Mouse (Mus musculus) stomach, embryonic 14.5 days (tissue): ENCODE data around the gene Hcfc2. TPM values are rescaled to one million over a fixed set of nuclear protein-coding genes. Genes with fewer than 3 reads are reported as not detected.

Source experiments
- ATAC-seq: fragments of 200-750 bp; cut with Nextera tagmentation; 2 replicates; pipeline ENCODE4 v1.8.0; 2017; ENCODE audit warnings: low read depth, moderate TSS enrichment; ENCODE audit not compliant: insufficient number of reproducible peaks, insufficient read depth, low FRiP score
- H3K27ac ChIP-seq: fragments of 300-500 bp; sonication (generic); 2 replicates; pipeline ENCODE4 v1.5.1; 2014; ENCODE audit warnings: mild to moderate bottlenecking, low read length, moderate library complexity, mixed read lengths
- H3K27me3 ChIP-seq: fragments of 300-500 bp; sonication (generic); 2 replicates; pipeline ENCODE4 v1.6.1; 2014; ENCODE audit warnings: low read length, control low read depth, mixed read lengths; ENCODE audit not compliant: control insufficient read depth, insufficient read depth
- H3K36me3 ChIP-seq: fragments of 300-500 bp; sonication (generic); 2 replicates; pipeline ENCODE4 v1.6.1; 2014; ENCODE audit warnings: mild to moderate bottlenecking, control low read depth, low read length, moderate library complexity, mixed read lengths; ENCODE audit not compliant: control insufficient read depth, insufficient read depth
- H3K4me1 ChIP-seq: fragments of 300-500 bp; sonication (generic); 2 replicates; pipeline ENCODE4 v1.6.1; 2014; ENCODE audit warnings: low read length, control low read depth, mixed read lengths; ENCODE audit not compliant: control insufficient read depth, insufficient read depth
- H3K4me2 ChIP-seq: fragments of 300-500 bp; sonication (generic); replicated peaks from 2 replicates; pipeline ENCODE4 v1.6.1; 2014; ENCODE audit warnings: low read depth, low read length, control low read depth
- H3K4me3 ChIP-seq: fragments of 300-500 bp; sonication (generic); 2 replicates; pipeline ENCODE4 v1.5.1; 2014; ENCODE audit warnings: low read depth, low read length, control low read depth
- H3K9ac ChIP-seq: fragments of 300-500 bp; sonication (generic); replicated peaks from 2 replicates; pipeline ENCODE4 v1.6.1; 2014; ENCODE audit warnings: low read depth, mild to moderate bottlenecking, control low read depth, low read length, moderate library complexity, mixed read lengths
- H3K9me3 ChIP-seq: fragments of 300-500 bp; sonication (generic); 2 replicates; pipeline ENCODE4 v1.6.1; 2016; ENCODE audit warnings: low read depth, low read length, control low read depth; ENCODE audit not compliant: control insufficient read depth
- WGBS: fragments of 180-500 bp; shearing (Covaris S2); extraction: QIAGEN DNeasy Blood & Tissue Kit; methylation state at CpG from one replicate; pipeline ENCODE4 v1.1.7; 2014; 5-methylcytosine and 5-hydroxymethylcytosine counted together
- polyA plus RNA-seq: library from polyadenylated mRNA; unstranded; fragments of >200 nt; fragmentation: Nextera tagmentation; extraction: Ambion mirVana; gene quantifications from 2 replicates; pipeline ENCODE4 v1.2.1, GENCODE M21; 2014

The Hcfc2 gene
- polyA plus RNA-seq, 1 experiment from 2014 or later = 37.1 TPM

GRCm38 (mm10) chr10:82744296-82744695, 48.3 kb downstream of the Hcfc2 start:
- Histone ChIP-seq H3K9me3 (no peaks in the 10 kb centered on the region), H3K4me3 (no peak overlapping the region), H3K4me2 (no peak overlapping the region), H3K36me3 (peaks cover 44% of the 10 kb centered on the region), H3K4me1 (no peaks in the 10 kb centered on the region), H3K27me3 (no peaks in the 10 kb centered on the region), H3K9ac (no peak overlapping the region), H3K27ac (no peak overlapping the region)
- ATAC-seq = no peak
- 91% methylated on average over 6 of the region's 6 CpGs for WGBS

- ATAC-seq = no peak
- WGBS = 93% methylated on average over 5 of the region's 5 CpGs
- Histone ChIP-seq H3K4me3 (no peak overlapping the region), H3K4me2 (no peak overlapping the region), H3K4me1 (no peaks in the 10 kb centered on the region), H3K36me3 (peaks cover 45% of the 10 kb centered on the region), H3K9ac (no peak overlapping the region), H3K9me3 (no peaks in the 10 kb centered on the region), H3K27ac (no peak overlapping the region), H3K27me3 (no peaks in the 10 kb centered on the region)
Measured at GRCm38 (mm10) chr10:82745301-82745700, 49.3 kb downstream of the Hcfc2 start.

GRCm38 (mm10) chr10:82746988-82747850, 51.3 kb downstream of the Hcfc2 start:
- Histone ChIP-seq H3K27ac (no peak overlapping the region), H3K9ac (no peak overlapping the region), H3K4me2 (no peak overlapping the region), H3K27me3 (no peaks in the 10 kb centered on the region), H3K4me3 (no peak overlapping the region), H3K9me3 (no peaks in the 10 kb centered on the region), H3K4me1 (no peaks in the 10 kb centered on the region), H3K36me3 (peaks cover 61% of the 10 kb centered on the region)
- WGBS = 87% methylated on average over 15 of the region's 15 CpGs
- no peak for ATAC-seq

GRCm38 (mm10) chr10:82750778-82751177, 54.8 kb downstream of the Hcfc2 start:
- Histone ChIP-seq H3K4me1 (no peaks in the 10 kb centered on the region), H3K9ac (no peak overlapping the region), H3K27ac (no peak overlapping the region), H3K9me3 (no peaks in the 10 kb centered on the region), H3K27me3 (no peaks in the 10 kb centered on the region), H3K36me3 (peaks cover 87% of the 10 kb centered on the region), H3K4me2 (no peak overlapping the region), H3K4me3 (no peak overlapping the region)
- ATAC-seq = no peak
- WGBS = 84% methylated on average over 6 of the region's 6 CpGs

GRCm38 (mm10) chr10:82752921-82753320, 57.0 kb downstream of the Hcfc2 start:
- Histone ChIP-seq H3K9me3 (no peaks in the 10 kb centered on the region), H3K27me3 (no peaks in the 10 kb centered on the region), H3K27ac (no peak overlapping the region), H3K9ac (no peak overlapping the region), H3K36me3 (peaks cover 90% of the 10 kb centered on the region), H3K4me3 (no peak overlapping the region), H3K4me2 (no peak overlapping the region), H3K4me1 (no peaks in the 10 kb centered on the region)
- ATAC-seq = no peak
- WGBS = 85% methylated on average over 3 of the region's 3 CpGs

- WGBS = 86% methylated on average over 1 of the region's 1 CpGs
- Histone ChIP-seq H3K27me3 (no peaks in the 10 kb centered on the region), H3K9ac (no peak overlapping the region), H3K4me1 (no peaks in the 10 kb centered on the region), H3K36me3 (peaks cover 90% of the 10 kb centered on the region), H3K4me3 (no peak overlapping the region), H3K9me3 (no peaks in the 10 kb centered on the region), H3K4me2 (no peak overlapping the region), H3K27ac (no peak overlapping the region)
- no peak for ATAC-seq
Measured at GRCm38 (mm10) chr10:82754642-82755041, 58.7 kb downstream of the Hcfc2 start.

- 93% methylated on average over 11 of the region's 11 CpGs for WGBS
- no peak overlapping the region for H3K27ac ChIP-seq
- no peak for ATAC-seq
Measured at GRCm38 (mm10) chr10:82755213-82755890, 59.4 kb downstream of the Hcfc2 start.

GRCm38 (mm10) chr10:82756466-82756865, 60.5 kb downstream of the Hcfc2 start:
- Histone ChIP-seq H3K36me3 (peaks cover 90% of the 10 kb centered on the region), H3K27ac (no peak overlapping the region), H3K9me3 (no peaks in the 10 kb centered on the region), H3K4me2 (no peak overlapping the region), H3K27me3 (no peaks in the 10 kb centered on the region), H3K4me3 (no peak overlapping the region), H3K9ac (no peak overlapping the region), H3K4me1 (0 out of 2 replicates have a peak, but pooled peaks cover 6% of the 10 kb centered on the region)
- WGBS = 92% methylated on average over 9 of the region's 9 CpGs
- no peak for ATAC-seq

More at GRCm38 (mm10) chr10:82755213-82755890, 59.4 kb downstream of the Hcfc2 start:
- Histone ChIP-seq H3K4me1 (no peaks in the 10 kb centered on the region), H3K27me3 (no peaks in the 10 kb centered on the region), H3K36me3 (peaks cover 94% of the 10 kb centered on the region), H3K4me2 (no peak overlapping the region), H3K9ac (no peak overlapping the region), H3K9me3 (no peaks in the 10 kb centered on the region), H3K4me3 (no peak overlapping the region)
